Mouse (Mus musculus): ENCODE data around the gene Ssxb1. TPM values are rescaled to one million over a fixed set of nuclear protein-coding genes. Genes with fewer than 3 reads are reported as not detected.
"Not testable (repeated sequence)": the region's sequence is repeated elsewhere in the genome, so short reads cannot be mapped to it uniquely, and the experiment has no call there.

Ssxb1 gene
- polyA plus RNA-seq (2012; fragmentation: generic; extraction: Trizol): not detected

- not testable (repeated sequence) for H3K4me3 ChIP-seq; H3ac ChIP-seq (ENCODE audit: control insufficient read depth, insufficient read length); H3K36me3 ChIP-seq (ENCODE audit: control insufficient read depth, insufficient read depth); H3K79me2 ChIP-seq (ENCODE audit: control insufficient read depth, insufficient read depth); H3K4me2 ChIP-seq (ENCODE audit: low read depth); H3K27me3 ChIP-seq (ENCODE audit: control insufficient read depth, insufficient read depth, insufficient read length)
Observed at GRCm38 (mm10) chrX:8413005-8413404, at the start of gene Ssxb1. TSS of gene Ssxb1 (plus strand) at chrX:8413305.

- H3K4me3 ChIP-seq; H3K36me3 ChIP-seq (ENCODE audit: control insufficient read depth, insufficient read depth); H3K4me2 ChIP-seq (ENCODE audit: low read depth); H3K79me2 ChIP-seq (ENCODE audit: control insufficient read depth, insufficient read depth); H3K27me3 ChIP-seq (ENCODE audit: control insufficient read depth, insufficient read depth, insufficient read length); H3ac ChIP-seq (ENCODE audit: control insufficient read depth, insufficient read length): not testable (repeated sequence)
Observed at GRCm38 (mm10) chrX:8366678-8367077, 46.4 kb upstream of the Ssxb1 start, which contains the start of gene Ssxb9. TSS of gene Ssxb9 (plus strand) at chrX:8366978.

GRCm38 (mm10) chrX:8461626-8462025, 48.5 kb downstream of the Ssxb1 start, which contains the start of gene Ssxb2:
TSS of gene Ssxb2 (minus strand) at chrX:8461726.
- H3K4me2 ChIP-seq (ENCODE audit: low read depth); H3K79me2 ChIP-seq (ENCODE audit: control insufficient read depth, insufficient read depth); H3K36me3 ChIP-seq (ENCODE audit: control insufficient read depth, insufficient read depth); H3K27me3 ChIP-seq (ENCODE audit: control insufficient read depth, insufficient read depth, insufficient read length); H3K4me3 ChIP-seq; H3ac ChIP-seq (ENCODE audit: control insufficient read depth, insufficient read length): not testable (repeated sequence)

Other genes with a start within 250 kb of the Ssxb1 start
- gene Tbc1d25, start 237.1 kb upstream of the Ssxb1 start, polyA plus RNA-seq (2012; fragmentation: generic; extraction: Trizol): 12.5 TPM
- 116 TPM for gene Ebp, start 219.8 kb upstream of the Ssxb1 start, polyA plus RNA-seq (2012; fragmentation: generic; extraction: Trizol)
- gene Porcn, start 206.8 kb upstream of the Ssxb1 start, polyA plus RNA-seq (2012; fragmentation: generic; extraction: Trizol): 67.5 TPM
- 32.6 TPM for gene Ftsj1, start 160.9 kb upstream of the Ssxb1 start, polyA plus RNA-seq (2012; fragmentation: generic; extraction: Trizol)
- not detected for gene Slc38a5, start 142.2 kb upstream of the Ssxb1 start, polyA plus RNA-seq (2012; fragmentation: generic; extraction: Trizol)
- gene Ssxb10, start 85.9 kb upstream of the Ssxb1 start, polyA plus RNA-seq (2012; fragmentation: generic; extraction: Trizol): not detected
- gene Ssxb9, start 46.3 kb upstream of the Ssxb1 start, polyA plus RNA-seq (2012; fragmentation: generic; extraction: Trizol): not detected
- not detected for gene Ssxb2, start 48.4 kb downstream of the Ssxb1 start, polyA plus RNA-seq (2012; fragmentation: generic; extraction: Trizol)
- not detected for gene Gm14459, start 111.6 kb downstream of the Ssxb1 start, polyA plus RNA-seq (2012; fragmentation: generic; extraction: Trizol)
- not detected for gene Ssxb6, start 134.9 kb downstream of the Ssxb1 start, polyA plus RNA-seq (2012; fragmentation: generic; extraction: Trizol)
- gene Ssxb3, start 178.5 kb downstream of the Ssxb1 start, polyA plus RNA-seq (2012; fragmentation: generic; extraction: Trizol): not detected

All from myocyte (in vitro differentiated cells).